Mouse (Mus musculus) liver, embryonic 12.5 days (tissue): ENCODE measurements at regions not wholly inside any gene's neighbourhood (a gene's known extent, or its start where the extent isn't known, plus 50 kb on each side); places are given as distances from the start of the nearest gene placed in this dataset.

Experiments
- ATAC-seq: fragments of 200-750 bp; cut with Nextera tagmentation; 2 replicates; pipeline ENCODE4 v1.8.0; 2017; ENCODE audit warnings: moderate number of reproducible peaks, mild to moderate bottlenecking, moderate library complexity
- H3K27ac ChIP-seq: fragments of 300-500 bp; sonication (generic); 2 replicates; pipeline ENCODE4 v1.5.1; 2016; ENCODE audit warnings: mild to moderate bottlenecking
- H3K27me3 ChIP-seq: fragments of 300-500 bp; sonication (generic); replicated peaks from 2 replicates; pipeline ENCODE4 v1.6.1; 2016; ENCODE audit warnings: mild to moderate bottlenecking, moderate library complexity
- H3K36me3 ChIP-seq: fragments of 300-500 bp; sonication (generic); 2 replicates; pipeline ENCODE4 v1.6.1; 2016; ENCODE audit warnings: mild to moderate bottlenecking, moderate library complexity
- H3K4me1 ChIP-seq: fragments of 300-500 bp; sonication (generic); 2 replicates; pipeline ENCODE4 v1.6.1; 2016
- H3K4me2 ChIP-seq: fragments of 300-500 bp; sonication (generic); 2 replicates; pipeline ENCODE4 v1.6.1; 2016; ENCODE audit warnings: mild to moderate bottlenecking, moderate library complexity
- H3K4me3 ChIP-seq: fragments of 300-500 bp; sonication (generic); 2 replicates; pipeline ENCODE4 v1.5.1; 2016; ENCODE audit warnings: mild to moderate bottlenecking, moderate library complexity
- H3K9ac ChIP-seq: fragments of 300-500 bp; sonication (generic); 2 replicates; pipeline ENCODE4 v1.6.1; 2016; ENCODE audit warnings: mild to moderate bottlenecking, moderate library complexity
- H3K9me3 ChIP-seq: fragments of 300-500 bp; sonication (generic); replicated peaks from 2 replicates; pipeline ENCODE4 v1.6.1; 2016; ENCODE audit warnings: mild to moderate bottlenecking, moderate library complexity
- WGBS: fragments of 180-500 bp; shearing (Covaris S2); methylation state at CpG from one replicate; pipeline ENCODE4 v1.1.7; 2016; ENCODE audit not compliant: insufficient replicate concordance; 5-methylcytosine and 5-hydroxymethylcytosine counted together

DNA sequence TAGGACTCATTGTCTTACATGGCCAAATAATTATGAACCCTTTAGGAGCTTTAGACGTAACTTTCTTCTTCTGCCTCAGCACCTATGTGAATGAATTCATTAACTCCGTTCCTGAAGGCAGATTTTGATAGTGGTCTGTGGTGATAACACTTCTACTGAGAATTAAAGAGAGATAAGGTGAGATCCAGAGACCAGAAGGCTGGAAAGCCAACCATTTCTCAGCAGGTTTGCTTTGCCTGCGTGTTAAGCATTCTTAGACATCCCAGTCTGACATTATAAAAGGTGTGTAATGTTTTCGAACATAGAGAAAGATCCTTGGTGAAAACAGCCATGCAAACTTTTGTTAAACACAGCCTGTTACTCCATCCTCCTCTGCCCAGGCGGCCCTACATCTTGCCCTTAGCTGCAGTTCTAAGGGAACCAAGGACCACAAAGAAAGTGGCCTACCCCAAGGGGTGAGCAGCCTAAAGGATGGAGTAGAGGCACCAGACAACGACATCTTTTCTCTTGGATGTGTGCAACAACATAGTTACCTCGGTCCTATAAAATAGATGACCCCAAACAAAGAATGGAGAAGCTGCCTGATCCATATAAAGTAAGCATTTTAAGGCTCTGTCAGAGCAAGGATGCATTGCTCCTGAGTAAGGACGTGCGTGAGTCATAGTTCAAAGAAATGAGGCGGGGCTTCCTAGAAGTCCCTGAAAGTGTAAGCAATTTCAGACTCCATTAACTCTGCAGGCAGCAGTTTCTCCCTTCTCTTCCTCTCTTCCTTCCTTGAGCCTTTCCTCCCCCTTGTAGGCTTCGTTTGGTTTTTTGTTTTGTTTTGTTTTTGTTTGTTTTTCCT, 55.1 kb upstream of the Xpr1 start:
- Histone ChIP-seq H3K36me3 (no peaks in the 10 kb centered on the region), H3K4me2 (peak overlapping the region; percentile 43)
- 41% methylated on average over 11 of the region's 11 CpGs for WGBS

GRCm38 (mm10) chr1:155472956-155473646, 55.9 kb upstream of the Xpr1 start:
- ATAC-seq, result no peak
- Histone ChIP-seq H3K36me3 (no peaks in the 10 kb centered on the region), H3K4me1 (peaks cover 28% of the 10 kb centered on the region), H3K9ac (no peak overlapping the region), H3K27me3 (no peaks in the 10 kb centered on the region), H3K4me3 (no peak overlapping the region), H3K4me2 (peak overlapping the region; percentile 43), H3K9me3 (no peaks in the 10 kb centered on the region), H3K27ac (peak overlapping the region; percentile 85)
- WGBS, result 77% methylated on average over 5 of the region's 5 CpGs

More for the DNA sequence above, 55.1 kb upstream of the Xpr1 start:
- Histone ChIP-seq H3K9ac (no peak overlapping the region), H3K4me1 (peaks cover 28% of the 10 kb centered on the region), H3K27me3 (no peaks in the 10 kb centered on the region), H3K27ac (peak overlapping the region; percentile 85), H3K9me3 (no peaks in the 10 kb centered on the region), H3K4me3 (no peak overlapping the region)
- ATAC-seq, result peak; percentile 92

DNA sequence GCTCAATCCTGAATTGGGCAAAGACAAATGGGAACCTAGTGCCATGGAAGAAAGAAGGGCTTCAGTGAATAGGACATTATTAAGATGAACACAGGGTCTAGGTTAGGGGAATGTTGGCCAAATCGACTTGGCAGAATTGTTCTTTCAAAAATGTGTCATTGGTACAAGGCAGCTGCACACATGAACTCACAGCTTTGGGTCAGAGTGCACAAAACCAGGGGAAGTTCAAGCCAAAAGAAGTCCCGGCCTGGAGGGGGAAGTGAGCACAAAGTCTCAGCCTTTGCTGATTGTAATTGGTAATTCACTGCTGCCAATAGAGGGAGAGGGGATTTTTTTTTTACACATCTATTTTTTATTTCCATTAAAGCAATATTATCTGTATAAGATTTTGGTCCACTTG, 57.8 kb upstream of the Xpr1 start:
- H3K27me3 ChIP-seq, result 0 out of 2 replicates have a peak, but pooled peaks cover 12% of the 10 kb centered on the region
- 31% methylated on average over 2 of the region's 2 CpGs for WGBS
- H3K4me2 ChIP-seq, result no peak overlapping the region
- H3K9me3 ChIP-seq, result no peaks in the 10 kb centered on the region
- no peaks in the 10 kb centered on the region for H3K36me3 ChIP-seq
- no peak overlapping the region for H3K9ac ChIP-seq
- no peak overlapping the region for H3K4me3 ChIP-seq
- H3K4me1 ChIP-seq, result peaks cover 28% of the 10 kb centered on the region
- no peak overlapping the region for H3K27ac ChIP-seq
- ATAC-seq, result no peak

- Histone ChIP-seq H3K9ac (no peak overlapping the region), H3K4me1 (peaks cover 26% of the 10 kb centered on the region), H3K4me2 (no peak overlapping the region), H3K9me3 (no peaks in the 10 kb centered on the region), H3K36me3 (no peaks in the 10 kb centered on the region), H3K27ac (no peak overlapping the region), H3K4me3 (no peak overlapping the region), H3K27me3 (0 out of 2 replicates have a peak, but pooled peaks cover 12% of the 10 kb centered on the region)
- no peak for ATAC-seq
- WGBS, result 36% methylated on average over 3 of the region's 3 CpGs
Observed at GRCm38 (mm10) chr1:155476237-155476636, 59.0 kb upstream of the Xpr1 start.

DNA sequence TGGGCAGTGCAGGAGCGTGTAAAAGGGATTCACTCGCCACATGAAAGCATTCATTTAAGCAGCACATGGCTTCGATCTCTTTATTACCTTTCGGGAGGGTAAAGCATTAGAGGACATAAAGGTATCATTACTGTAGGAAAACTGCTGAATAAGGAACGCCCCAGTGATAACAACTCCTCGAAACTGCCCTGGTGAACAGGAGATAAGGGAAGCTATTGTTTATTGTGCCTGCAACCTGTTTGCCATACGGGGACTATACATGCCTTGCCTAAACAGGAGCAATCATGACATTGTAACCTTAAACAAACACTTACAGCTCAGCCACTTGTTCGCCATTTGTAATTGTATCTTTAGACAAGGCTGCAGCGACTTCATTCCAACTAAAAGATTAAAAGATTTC, 64.9 kb upstream of the Xpr1 start:
- peak; percentile 59; the same call in 1 of the 2 replicates for ATAC-seq
- no peak overlapping the region for H3K9ac ChIP-seq

GRCm38 (mm10) chr1:155482760-155483159, 65.5 kb upstream of the Xpr1 start:
- peaks cover 20% of the 10 kb centered on the region; the same call in 1 of the 2 replicates for H3K27me3 ChIP-seq
- H3K36me3 ChIP-seq, result no peaks in the 10 kb centered on the region
- H3K27ac ChIP-seq, result no peak overlapping the region
- no peak overlapping the region for H3K4me3 ChIP-seq
- H3K4me1 ChIP-seq, result peaks cover 12% of the 10 kb centered on the region
- no peaks in the 10 kb centered on the region for H3K9me3 ChIP-seq
- no peak overlapping the region for H3K4me2 ChIP-seq
- WGBS, result 78% methylated on average over 5 of the region's 5 CpGs
- no peak overlapping the region for H3K9ac ChIP-seq
- ATAC-seq, result no peak

More for the DNA sequence above, 64.9 kb upstream of the Xpr1 start:
- H3K4me1 ChIP-seq, result peaks cover 12% of the 10 kb centered on the region
- H3K4me2 ChIP-seq, result no peak overlapping the region
- peaks cover 20% of the 10 kb centered on the region; the same call in 1 of the 2 replicates for H3K27me3 ChIP-seq
- no peak overlapping the region for H3K4me3 ChIP-seq
- no peaks in the 10 kb centered on the region for H3K9me3 ChIP-seq
- H3K36me3 ChIP-seq, result no peaks in the 10 kb centered on the region
- WGBS, result 43% methylated on average over 9 of the region's 9 CpGs
- H3K27ac ChIP-seq, result no peak overlapping the region

GRCm38 (mm10) chr1:155483693-155484092, 66.5 kb upstream of the Xpr1 start:
- ATAC-seq, result no peak
- Histone ChIP-seq H3K36me3 (no peaks in the 10 kb centered on the region), H3K27me3 (peaks cover 21% of the 10 kb centered on the region; the same call in 1 of the 2 replicates), H3K27ac (no peak overlapping the region), H3K4me1 (peaks cover 12% of the 10 kb centered on the region), H3K4me2 (no peak overlapping the region), H3K4me3 (no peak overlapping the region), H3K9me3 (no peaks in the 10 kb centered on the region), H3K9ac (no peak overlapping the region)
- WGBS, result 39% methylated on average over 7 of the region's 7 CpGs

GRCm38 (mm10) chr1:155487796-155488195, 70.1 kb upstream of the Acbd6 start:
- 68% methylated on average over 6 of the region's 6 CpGs for WGBS
- no peak overlapping the region for H3K4me2 ChIP-seq
- ATAC-seq, result no peak
- no peaks in the 10 kb centered on the region for H3K4me1 ChIP-seq
- H3K27ac ChIP-seq, result no peak overlapping the region
- no peak overlapping the region for H3K9ac ChIP-seq
- H3K27me3 ChIP-seq, result peaks cover 14% of the 10 kb centered on the region
- no peak overlapping the region for H3K4me3 ChIP-seq
- H3K9me3 ChIP-seq, result no peaks in the 10 kb centered on the region
- no peaks in the 10 kb centered on the region for H3K36me3 ChIP-seq

DNA sequence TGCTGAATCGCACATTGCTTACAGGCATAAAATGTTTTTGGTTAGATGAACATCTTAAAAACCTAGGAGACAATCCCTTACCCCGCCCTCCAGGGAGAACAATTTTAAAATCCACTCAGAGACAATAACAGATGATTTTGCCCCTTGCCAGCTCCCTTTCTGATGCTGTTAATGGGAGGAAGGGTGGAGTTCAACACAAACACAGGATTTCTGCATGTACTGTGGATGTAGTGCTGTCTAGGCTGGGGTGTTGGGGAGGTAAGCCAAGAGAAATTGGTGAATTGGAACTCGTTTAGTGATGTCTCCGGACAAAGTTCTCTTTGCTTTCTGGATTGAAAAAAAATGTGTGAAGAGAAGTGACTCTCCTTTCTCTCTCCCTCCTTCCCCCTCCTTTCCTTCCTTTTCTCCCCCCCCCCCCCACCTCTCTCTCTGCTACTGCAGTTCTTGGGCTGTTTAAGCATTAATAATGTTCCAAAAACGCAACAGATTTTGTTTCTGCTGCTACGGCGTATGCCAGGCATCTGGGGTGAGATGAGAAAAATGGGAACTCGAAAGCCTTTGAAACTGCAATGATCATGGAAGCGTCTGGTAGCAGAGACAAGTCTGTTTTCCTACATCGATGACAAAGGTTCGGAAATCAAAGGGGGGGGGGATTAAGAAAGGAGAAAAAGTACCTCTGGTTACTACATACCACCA, 68.8 kb upstream of the Acbd6 start:
- H3K36me3 ChIP-seq, result no peaks in the 10 kb centered on the region
- no peak overlapping the region for H3K27ac ChIP-seq
- H3K9ac ChIP-seq, result no peak overlapping the region
- no peak for ATAC-seq
- peaks cover 13% of the 10 kb centered on the region for H3K27me3 ChIP-seq
- H3K9me3 ChIP-seq, result no peaks in the 10 kb centered on the region
- no peak overlapping the region for H3K4me2 ChIP-seq
- H3K4me3 ChIP-seq, result no peak overlapping the region
- WGBS, result 68% methylated on average over 11 of the region's 11 CpGs
- no peaks in the 10 kb centered on the region for H3K4me1 ChIP-seq

DNA sequence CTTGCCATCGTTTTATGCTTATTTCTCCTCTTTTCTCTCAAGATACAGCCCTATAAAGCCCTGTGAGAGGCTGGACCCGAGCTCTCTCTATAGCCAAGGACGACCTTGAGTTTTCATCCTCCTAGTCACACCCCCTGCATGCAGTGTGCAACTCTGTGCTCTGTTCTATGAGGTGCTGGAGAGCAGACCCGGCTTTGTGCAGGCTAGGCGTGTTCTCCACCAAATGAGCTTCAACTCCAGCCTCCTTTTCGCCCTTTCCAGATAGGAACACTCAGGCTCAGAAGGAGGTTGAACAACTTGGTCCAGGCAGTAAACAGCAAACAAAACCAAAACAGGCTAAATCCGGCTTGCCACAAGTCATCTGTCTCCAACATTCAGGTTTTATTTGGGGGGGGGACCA, 67.8 kb upstream of the Acbd6 start:
- no peak for ATAC-seq
- Histone ChIP-seq H3K4me2 (no peak overlapping the region), H3K27ac (no peak overlapping the region), H3K27me3 (peaks cover 9% of the 10 kb centered on the region; the same call in 1 of the 2 replicates), H3K9me3 (no peaks in the 10 kb centered on the region), H3K9ac (no peak overlapping the region), H3K4me3 (no peak overlapping the region), H3K4me1 (no peaks in the 10 kb centered on the region), H3K36me3 (no peaks in the 10 kb centered on the region)
- 57% methylated on average over 7 of the region's 7 CpGs for WGBS

DNA sequence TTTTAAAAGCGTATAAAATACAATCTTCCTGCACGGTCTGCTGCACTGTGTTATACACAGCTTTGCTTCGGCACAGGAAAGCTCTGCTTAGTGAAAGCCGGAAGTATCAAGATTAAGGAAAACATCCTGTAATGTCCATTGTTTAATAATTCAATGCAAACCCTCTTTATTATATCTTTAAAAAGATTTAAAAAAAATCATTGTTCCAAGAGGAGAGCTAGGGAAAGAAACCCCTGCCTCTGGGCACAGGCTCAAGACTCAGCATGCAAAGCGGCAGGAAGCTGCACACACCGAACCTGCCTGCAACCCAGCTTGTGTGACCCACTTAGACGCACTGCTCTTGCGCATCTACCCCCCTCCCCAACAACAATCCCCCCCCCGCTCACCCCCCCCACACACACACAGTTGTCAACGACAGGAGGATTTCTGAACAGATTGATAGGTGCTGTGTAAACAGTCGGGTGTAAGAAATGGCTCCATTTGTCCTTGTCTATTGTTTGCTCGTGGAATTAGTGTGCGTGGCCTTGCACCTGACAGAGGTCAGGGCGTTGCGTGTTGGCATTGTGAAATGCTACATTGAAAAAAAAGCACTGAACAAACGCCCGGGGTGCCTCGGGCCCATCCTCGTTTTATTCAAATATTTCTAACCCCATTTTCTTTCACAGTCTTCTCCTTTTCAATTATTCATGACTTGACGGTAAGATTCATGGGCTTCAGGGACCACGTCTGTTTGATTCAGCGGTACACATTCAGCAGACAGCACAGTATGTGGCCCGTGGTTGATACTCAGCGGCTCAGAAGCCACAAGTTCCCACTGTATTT, 66.5 kb upstream of the Acbd6 start:
- Histone ChIP-seq H3K36me3 (no peaks in the 10 kb centered on the region), H3K27me3 (peaks cover 9% of the 10 kb centered on the region; the same call in 1 of the 2 replicates), H3K9ac (no peak overlapping the region), H3K4me1 (no peaks in the 10 kb centered on the region), H3K4me2 (no peak overlapping the region), H3K27ac (no peak overlapping the region), H3K4me3 (no peak overlapping the region), H3K9me3 (no peaks in the 10 kb centered on the region)
- no peak for ATAC-seq
- 63% methylated on average over 24 of the region's 24 CpGs for WGBS
